Mouse (Mus musculus) T-helper 17 cell (primary cell): Measurements from ENCODE around the gene Polg.

Experiments used
- in situ Hi-C, 2 experiments: fragments of 300-600 bp; cut with MboI, MseI; formaldehyde crosslinking; loops; 1 replicate in 1 of 2; 2 replicates in 1 of 2; pipeline ENCODE4 v1.15.1; 2025; ENCODE audit warnings: high pct_unique_total_duplicates in 2 of 2

Polg gene

DNA sequence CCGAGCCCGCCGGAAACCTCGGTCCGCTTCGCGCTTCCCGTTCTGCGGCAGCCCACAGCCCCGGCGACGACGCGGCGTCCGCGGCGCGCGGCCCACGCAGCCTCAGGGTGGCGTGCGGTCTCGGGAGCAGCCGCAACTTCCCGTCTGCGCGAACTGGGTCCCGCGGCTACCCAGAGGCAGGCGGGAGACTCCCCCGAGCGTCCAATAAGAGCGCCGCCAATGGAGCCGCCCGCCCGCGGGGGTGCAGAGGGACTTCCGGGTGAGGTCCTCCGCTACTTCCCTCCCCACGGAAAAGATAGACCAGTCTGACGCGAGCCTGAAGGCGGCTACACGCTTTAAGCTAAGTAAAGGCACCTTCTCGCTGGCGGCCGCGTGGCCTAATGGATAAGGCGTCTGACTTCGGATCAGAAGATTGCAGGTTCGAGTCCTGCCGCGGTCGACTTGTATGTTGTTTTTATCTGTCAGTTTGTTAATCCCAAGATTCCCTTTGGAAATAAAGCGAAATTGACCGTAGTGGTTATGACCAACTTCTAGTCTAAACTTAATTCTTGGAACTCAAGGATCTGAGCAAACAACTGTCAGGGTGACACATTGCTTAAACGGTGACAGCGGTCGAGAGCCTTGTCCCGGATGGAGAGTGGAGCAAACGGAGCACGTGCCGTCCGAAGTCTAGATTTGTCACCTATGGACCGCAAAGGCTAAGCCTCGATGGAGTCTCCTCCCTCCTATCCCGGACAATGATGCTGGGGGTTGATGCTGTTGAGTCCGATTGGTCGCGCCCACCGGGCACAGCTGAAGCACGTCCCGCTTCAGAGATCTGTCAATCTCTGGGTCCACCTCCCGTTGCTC lies at the start of gene Polg:
TSS of gene Polg (minus strand) at position 310 of the 849 bp plus-strand sequence.
- in situ Hi-C loops = no loop called here

DNA sequence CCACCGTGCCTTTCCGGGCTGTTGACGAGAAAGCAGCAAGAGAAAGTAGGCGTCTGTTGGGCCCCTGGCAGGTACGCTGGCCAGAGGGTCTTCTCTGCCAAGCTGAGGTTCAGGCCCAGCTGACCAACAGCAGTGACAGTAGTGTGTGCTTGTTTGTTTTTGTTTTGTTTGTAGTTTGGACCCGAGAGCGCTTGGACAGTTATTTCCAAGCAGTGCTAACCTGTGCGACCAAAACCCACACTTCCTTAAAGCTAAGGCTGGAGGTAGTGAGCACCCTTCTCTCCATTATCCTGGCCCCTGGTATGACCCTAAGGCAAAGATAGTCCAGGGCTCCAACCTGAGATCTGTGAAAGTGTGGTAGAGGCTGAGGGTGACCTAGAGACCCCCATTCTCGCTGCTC lies 49.7 kb upstream of the Polg start:
- in situ Hi-C loops = no loop called here

DNA sequence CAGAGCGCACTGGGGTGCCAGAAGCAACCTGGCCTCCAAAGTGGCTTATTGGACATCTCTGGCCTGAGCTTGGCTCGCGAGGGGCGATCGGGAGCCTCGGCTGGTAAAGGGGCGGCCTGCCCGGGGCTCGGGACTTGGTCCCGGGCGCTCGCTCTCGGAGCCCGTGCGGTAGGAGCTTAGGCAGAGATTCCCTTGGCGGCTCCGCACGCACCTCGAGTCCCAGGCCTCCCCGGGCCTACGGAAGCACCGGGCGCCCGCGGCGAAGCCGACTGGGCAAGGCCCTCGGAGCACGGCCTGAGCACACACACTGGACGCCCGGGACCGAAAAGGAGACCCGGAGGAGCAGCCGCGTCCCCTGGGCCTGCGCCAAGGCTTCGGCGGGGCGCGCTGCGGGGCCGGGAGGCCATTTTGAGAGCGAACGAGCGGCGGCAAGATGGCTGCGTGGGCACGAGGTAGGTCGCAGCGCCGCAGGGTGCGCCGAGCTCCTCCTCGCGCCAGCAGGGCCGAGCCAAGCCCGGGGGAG lies 49.1 kb upstream of the Polg start:
- in situ Hi-C loops = no loop called here

DNA sequence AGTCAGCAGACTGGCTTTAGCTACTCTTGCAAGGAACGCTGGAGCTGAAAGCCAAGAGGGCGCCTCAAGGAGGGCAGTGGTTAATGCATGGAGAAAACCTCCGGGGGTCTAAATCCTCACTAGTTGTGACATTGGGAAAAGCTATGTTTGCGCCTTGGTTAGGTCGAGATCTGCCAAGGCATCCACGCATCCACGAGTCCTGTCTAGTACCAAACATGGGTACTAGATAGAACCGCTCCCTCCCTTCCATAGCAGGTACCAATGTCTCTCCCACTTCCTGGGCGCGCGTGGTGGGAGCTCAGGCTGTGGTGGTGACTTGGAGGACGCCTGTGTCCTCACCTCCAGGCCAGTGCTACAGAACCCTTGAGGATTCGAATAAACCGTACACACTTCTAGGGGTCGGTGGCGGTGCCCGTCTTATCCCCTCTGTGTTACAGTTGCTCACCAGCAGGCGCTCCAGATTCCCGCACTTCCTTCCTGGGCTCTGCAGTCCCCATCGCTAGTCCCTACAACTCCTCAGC lies 48.3 kb upstream of the Polg start:
- in situ Hi-C loops = no loop called here

DNA sequence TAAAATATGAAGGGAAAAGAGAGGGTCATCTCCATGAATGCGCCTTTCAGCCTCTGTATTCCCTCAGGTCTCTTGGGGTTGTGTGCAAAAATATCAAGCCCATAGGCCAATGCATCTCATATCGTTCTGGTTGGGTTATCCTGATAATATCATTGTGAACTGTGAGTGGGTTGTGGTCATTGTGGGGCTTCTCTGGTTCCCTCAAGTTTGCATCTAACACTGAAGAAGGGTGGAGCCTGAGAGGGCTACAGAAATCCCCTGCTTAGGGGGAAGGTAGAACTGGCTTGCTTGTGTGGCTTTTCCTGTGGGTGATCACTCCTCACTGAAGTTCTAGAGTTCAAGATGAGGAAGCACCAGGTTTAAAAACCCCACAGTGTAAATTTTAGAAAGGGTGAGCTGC lies 47.3 kb upstream of the Polg start:
- in situ Hi-C loops = no loop called here

DNA sequence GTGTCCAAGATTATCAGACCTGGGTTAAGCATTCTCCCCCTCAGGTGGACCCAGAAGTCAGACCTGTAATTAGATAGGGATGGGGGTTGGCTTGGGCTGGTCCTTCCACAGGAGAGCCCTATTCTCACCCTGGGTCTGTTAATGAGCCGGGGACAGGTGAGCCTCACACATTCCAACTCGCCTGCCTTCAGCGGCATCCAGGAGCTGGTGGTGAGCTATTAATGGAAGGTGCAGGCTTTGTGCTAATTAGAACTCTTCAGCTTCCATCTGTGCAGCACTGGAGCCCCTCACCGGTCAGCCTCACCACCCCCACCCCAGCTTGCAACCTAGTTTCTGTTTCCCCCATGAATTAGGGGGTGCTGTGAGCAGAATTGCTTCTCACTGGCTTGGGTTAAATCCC lies 46.3 kb upstream of the Polg start:
- in situ Hi-C loops = no loop called here

DNA sequence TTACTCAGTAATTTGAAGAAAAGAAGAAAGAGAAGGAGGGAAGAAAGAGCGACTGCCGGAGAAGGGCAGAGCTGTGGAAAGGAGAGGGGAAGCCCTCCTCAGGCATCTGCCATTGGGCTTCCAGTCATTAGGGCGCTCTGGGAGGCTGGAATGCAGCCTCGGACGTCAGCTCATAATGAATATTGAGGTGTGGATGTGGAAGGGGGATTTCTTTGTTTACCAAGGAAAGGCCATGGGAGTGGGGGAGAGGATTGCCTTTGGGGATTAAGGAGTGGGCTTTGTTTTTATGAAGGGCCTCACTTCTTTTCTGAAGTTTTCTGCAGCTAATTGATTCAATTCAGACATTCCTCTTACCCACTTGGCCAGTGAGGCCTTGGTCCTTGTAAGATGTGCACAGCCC lies 45.5 kb upstream of the Polg start:
- in situ Hi-C loops = no loop called here

DNA sequence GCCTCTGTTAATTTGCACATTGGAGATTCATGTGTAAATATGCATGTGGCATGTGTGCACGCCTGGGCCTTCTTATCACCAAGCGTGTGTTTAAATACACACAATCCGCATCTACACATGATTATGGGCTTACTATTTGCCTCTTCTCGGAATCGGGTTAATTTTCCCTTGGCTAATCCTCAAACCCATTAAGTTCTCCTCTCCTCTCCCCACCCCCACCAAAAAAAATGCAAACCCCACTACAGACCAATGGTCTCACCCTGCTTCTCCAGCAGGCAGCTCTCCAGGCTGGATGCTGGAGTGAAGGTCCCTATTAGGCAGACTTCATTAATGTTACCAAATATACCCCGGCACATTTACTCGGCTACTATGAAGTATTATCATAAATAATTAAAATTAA lies 45.0 kb upstream of the Polg start:
- in situ Hi-C loops = no loop called here

DNA sequence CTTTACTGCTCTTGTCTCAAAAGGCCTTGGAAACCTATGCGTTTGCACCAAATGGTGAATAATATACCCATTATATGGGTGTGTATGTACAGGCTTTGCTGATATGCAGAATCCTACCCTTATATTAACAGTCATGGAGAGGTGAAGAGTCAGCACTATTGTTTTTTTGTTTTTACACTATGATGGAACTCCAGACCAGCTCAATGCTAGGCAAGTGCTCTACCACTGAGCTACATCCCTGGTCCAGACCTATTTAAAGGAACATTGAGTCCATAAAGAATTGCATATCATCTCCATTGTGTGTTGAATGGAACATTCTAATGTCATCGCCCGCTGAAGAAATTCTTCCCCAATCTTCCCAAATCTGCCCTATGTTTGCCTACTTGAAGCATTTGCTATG lies 44.5 kb upstream of the Polg start:
- in situ Hi-C loops = no loop called here

DNA sequence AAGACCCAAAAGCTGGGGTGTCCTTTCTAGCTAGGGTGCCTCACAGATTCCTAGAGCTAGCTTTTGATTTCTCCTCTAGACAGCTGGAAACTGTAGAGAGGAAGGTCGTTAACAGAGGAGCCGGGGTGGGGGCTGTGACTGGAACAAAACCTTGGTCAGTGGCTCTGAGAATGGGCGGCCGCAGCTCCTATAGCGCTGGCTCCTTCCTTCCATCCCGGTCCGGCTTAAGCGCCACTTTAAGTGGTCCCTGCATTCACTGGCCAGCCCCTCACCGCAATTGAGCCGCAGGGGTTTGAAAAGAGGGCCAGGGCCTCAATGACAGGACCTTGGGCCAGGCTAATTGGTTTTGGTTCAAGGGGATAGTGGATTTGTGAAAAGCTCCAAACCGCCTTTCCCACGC lies 43.5 kb upstream of the Polg start:
- in situ Hi-C loops = no loop called here

DNA sequence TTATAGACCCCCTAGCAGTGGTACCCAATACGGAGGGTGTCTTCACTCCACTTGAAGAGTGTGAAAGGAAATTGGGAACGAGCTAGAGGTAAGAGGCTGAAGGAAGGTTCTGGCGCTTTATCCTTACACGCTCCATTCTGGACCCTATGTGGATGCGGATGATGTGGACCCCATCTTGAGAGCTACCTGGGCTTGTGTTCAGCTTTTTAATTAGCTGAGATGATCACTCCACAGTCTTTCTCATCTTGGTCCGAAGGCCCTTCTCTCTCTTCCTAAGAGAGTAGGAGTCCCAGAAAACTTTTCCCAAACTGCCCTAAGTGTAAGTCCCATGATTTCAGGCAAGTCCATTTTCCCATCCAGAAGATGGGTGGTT lies 43.1 kb upstream of the Polg start:
- in situ Hi-C loops = no loop called here

DNA sequence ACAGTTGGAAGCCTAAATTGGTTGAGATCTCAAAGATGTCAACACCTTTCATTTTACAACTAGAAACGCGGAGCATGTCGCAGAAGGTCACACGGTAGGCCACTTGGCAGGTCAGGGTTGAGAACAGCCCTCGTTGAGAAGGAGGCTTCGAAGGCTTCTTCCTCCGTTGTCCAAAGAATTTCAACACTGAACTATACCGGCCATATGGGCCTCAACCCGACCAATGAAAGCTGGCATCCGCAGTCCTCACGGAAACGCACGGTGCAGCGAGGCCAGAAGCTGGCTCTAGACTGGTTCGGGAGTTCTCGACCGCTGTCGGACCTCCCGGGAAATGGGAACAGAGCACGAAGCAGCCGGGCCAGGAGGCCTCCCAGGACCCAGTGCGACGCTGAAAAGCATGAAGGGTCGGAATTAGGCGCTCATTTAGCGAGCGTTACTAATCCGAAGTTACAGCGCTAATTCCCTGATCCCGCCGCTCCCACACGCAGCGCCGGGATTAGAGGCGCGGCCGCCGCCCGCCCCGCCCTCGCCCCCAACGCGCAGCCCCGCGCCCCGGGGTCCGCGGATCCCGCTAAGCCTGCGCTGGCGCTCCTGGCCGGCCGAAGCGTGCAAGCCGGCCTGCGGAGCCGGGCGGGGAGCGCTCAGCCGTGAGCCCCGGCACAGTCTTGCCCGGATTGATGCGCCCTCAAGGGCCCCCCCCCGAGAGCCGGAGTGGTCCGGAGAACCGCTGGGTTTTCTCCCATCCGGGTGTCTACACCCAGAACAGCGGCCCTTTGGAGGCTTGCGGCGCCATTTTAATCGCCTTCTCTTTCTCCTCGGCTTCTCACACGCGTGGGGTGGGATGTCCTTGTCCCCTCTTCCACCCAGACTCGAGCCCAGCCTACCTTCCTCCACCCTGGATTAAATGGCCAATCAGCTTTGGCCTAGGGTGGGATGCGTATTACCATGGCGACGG lies 42.4 kb upstream of the Polg start:
- in situ Hi-C loops = no loop called here

DNA sequence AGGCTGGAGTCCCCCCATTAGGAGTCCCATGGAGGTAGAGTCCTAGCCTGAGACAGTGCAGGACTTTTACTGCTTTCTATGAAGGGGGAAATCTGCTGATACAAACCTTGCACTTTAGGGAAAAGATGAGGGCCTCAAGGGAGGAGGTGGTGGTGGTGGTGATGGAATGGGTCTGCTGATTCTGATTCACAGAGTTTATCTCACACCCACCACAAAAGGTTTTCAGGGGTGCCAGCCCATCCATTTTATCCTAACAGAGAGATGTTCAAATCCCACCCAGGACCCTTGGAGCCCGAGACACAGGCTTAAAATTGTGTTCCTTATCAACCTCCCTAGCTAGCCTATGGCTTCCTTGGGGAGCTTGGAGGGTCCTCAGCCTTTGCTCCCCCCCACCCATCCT lies 41.6 kb upstream of the Polg start:
- in situ Hi-C loops = no loop called here

DNA sequence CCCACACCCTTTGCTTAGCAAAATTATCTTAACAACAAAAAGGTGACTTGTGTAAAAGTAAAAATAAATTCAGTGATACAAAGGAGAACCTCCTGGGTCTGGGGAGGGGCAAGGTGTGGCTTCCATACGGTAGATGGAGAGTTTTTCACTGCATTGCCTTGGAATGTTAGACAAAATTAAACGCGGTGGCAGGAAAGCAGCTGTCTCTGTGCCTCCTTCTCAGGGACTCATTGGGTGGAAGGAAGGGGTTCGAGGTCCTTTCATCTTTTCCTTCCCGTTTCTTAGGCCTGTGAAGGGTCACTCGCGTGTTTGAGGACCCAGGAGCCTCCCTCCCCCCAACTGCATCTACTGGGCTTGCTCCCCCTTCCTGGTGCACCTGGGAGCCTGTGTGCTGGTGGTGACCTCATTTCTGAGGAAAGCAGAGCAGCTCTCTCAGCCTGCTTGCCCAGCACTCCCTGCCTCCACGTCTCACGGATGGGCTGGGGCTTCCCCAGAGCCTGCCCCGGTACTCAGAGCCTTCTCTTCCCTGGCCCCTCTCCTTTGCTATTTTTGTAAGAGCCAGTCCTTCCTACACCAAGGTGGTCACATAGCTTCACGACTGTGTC lies 41.0 kb upstream of the Polg start:
- in situ Hi-C loops = no loop called here

DNA sequence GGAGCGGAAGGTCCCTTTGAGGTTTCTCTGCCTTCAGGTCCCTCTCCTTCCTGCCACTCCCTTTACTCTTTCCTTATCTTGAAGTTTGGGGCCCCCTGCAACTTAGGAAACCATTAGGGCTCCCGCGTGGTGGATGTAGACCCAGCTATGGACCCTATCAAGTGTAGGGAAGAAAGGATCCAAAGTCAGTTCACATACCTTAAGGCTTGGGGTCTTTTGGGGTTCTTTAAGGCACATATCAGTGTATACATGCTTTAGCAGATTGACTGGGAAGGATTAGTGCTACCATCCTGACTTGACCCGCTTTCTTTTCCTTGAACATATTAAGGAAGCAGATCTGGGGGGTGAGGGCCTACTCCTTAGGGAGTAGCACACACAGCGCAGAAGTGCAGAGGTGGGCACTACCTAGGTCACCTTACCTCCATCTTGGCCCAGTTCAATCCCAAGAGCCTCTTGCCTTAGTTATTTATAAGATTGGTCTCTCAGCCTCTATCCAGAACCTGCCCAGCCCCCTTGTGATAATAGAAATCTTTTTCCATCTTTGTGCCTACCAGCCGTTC lies 40.4 kb upstream of the Polg start:
- in situ Hi-C loops = no loop called here

DNA sequence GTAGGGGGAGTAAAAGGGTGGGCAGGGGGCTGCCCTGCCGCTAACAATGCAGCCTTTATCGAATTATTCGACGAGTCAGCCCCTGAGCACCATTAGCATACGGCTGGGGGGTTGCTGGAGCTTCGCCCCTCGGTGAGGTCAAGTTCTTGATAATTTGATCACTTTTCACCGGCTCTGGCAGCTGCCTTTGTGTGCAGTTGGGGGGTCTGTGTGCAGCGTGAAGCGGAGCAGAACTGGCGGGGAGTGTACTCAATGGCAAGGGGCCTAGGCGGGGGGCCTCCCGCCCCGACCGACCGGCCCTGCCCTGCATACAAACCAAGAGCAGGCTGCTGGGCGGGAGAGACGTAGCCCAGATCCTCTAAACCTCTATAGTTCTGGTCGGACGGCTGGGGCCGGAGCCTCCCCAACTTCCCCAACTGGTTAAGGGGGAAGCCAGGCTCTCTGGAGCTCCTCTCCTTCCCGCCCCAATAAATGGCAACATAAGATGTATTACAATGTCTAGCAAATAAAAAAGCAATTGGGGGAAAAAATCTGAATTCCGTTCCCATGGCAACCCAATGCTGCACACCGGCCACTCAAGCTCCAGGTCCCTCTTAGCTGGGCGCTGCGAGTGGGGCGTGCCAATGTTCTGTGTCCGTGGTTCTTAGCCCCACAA lies 39.8 kb upstream of the Polg start:
- in situ Hi-C loops = no loop called here

DNA sequence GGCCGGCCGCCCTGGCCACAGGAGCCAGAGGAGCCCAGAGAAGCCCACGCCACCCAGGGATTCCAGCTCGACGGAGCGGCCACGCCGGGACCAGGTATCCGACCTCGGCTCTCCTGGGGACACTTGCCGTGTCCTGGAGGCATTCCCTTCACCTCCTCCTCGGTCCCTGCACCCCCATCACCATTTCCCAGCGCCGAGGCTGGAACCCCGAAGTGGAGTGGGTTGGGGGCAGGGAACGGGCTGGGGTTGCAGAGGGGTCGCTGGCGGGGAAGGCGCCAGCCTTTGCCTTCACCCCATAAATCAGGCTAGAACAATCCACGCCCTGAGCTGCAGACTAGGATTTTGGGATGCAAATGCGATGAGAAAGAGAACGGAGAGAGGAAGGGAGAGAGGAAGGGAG lies 39.2 kb upstream of the Polg start:
- in situ Hi-C loops = no loop called here

DNA sequence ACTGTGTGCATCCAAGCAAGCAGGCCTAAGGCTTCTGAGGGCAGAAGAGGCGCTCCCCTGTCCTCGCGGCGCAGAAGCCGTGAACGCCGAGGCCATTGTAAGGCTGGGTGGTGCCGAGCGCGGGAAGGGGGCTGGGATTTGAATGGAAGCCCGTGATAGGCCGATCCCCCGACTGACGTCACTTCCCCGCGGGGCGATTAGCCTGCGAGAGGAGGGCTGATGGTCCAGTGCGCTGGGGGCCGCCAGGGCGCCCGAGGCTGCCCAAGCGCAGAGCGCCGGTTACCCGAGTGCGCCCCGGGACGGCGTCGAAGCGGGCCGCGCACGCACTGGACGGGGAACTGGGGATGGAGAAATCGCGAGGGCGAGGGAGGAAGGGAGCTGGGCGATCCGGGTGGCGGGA lies 38.6 kb upstream of the Polg start:
- in situ Hi-C loops = no loop called here

DNA sequence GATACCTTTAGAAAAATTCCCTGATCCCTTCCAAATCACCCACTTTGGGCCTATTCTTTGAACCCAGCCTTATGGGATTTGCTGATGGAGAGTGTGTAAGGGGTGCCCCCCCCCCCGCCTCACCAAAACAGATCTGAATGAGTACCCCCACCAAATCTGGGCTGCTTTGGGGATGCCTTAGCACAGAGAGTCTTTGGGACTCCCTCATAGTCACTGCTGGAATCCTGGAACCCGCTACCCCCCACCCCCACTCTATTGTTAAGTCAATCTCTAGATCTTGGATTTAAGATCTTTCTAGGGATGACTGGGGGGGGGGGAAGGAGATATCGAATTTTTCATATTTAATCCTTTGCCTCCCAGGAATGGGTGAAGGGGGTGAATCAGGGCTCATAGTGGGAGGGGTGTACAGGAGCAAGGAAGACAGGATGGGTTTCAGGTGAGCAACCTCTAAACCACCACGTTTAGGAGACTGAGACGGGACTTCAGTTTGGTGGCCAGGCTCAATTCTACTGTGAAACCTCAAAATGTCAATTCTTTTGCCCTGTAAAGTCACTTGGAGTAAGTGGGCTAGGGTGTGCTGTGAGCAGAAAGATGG lies 37.6 kb upstream of the Polg start:
- in situ Hi-C loops = no loop called here

DNA sequence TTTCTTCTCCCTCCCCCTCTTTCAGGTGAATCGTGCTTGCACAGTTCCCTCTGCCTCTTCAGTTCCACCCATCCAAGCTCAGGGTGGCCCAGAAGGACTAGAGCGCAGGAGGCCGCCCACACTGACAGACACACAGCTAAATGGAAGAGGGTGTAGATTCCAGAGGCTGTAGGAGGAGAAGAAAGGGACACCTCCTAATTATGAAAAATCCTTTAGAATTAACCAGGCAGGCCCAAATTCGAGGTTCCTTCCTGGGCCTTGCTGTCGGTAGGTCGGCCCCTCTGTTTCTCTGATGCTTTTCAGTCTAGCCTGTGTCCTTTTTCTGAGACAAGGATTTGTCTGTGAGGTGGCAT lies 36.9 kb upstream of the Polg start:
- in situ Hi-C loops = no loop called here
